Mouse (Mus musculus) liver, postnatal 0 days (tissue): ENCODE measurements around the gene Cdca7l.

Experiments
- CTCF ChIP-seq: sonication (generic); IDR thresholded peaks from 2 replicates; pipeline ENCODE4 v1.5.1; 2016; ENCODE audit warnings: antibody characterized with exemption, low read depth
- EP300 ChIP-seq: IDR thresholded peaks from 2 replicates; pipeline ENCODE4 v1.6.1; 2016; ENCODE audit warnings: antibody characterized with exemption, low read depth, mild to moderate bottlenecking

- TF ChIP-seq CTCF: no peak
- no peak for TF ChIP-seq EP300
Observed at GRCm38 (mm10) chr12:117810074-117810473, 6.0 kb downstream of the Cdca7l start.
